Mouse (Mus musculus) heart, postnatal 25 days (tissue): Measurements from ENCODE around the gene Tas2r134. TPM values are rescaled to one million over a fixed set of nuclear protein-coding genes. Genes with fewer than 3 reads are reported as not detected.

Source experiments
- DNase-seq: peaks from one replicate; pipeline ENCODE4 v3.0.0; 2022; ENCODE audit warnings: low spot score
- intact Hi-C: fragments of 180-260 bp; cut with DNase I; formaldehyde crosslinking; loops from one replicate; pipeline ENCODE4 v1.15.1; 2025
- total RNA-seq, 2 experiments: library from RNA; stranded (reverse); gene quantifications; 2 replicates each; pipeline ENCODE4 v1.2.3; 2021

Tas2r134 gene
- not detected for total RNA-seq

DNA sequence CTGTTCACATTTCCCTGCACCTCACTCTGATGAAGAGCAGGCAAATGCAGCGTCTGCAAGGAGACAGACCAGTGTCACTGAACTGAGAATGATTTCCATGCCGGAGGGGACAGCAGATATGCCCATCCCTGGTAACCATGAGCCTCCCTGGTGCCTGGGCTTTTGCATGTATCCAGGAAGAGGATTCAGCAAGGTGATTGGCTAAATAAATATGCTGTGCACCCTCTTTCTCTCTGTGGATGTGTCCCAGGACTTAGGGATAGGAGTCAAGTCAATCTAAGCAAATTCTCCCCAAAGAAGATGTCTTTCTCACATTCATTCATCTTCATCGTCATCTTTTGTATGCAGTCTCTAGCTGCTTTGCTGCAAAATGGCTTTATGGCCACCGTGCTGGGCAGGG lies at the start of gene Tas2r134:
Gene Tas2r134 (plus strand): TSS at position 301 of the 400 bp plus-strand sequence.
- intact Hi-C loops: no loop called here
- no peak for DNase-seq

DNA sequence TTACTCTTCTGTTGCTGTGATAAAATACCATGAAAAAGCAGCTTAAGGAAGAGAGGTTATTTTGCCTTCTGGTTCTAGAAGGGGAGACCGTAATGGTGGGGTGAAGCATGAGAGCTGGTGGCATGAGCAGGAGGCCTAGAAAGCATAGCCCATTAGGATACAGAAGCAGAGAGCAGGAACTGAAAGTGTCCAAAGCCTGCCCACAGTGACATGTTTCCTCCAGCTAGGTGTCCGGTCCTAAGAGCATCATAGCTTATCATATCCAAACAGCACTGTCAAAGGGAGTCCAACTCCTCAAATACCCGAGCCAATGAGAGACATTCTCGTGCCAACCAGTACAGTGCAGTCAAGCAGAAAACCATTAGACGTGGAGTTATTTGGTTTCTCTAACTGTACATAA lies 47.5 kb upstream of the Tas2r134 start:
- intact Hi-C loops: no loop called here
- DNase-seq: no peak

DNA sequence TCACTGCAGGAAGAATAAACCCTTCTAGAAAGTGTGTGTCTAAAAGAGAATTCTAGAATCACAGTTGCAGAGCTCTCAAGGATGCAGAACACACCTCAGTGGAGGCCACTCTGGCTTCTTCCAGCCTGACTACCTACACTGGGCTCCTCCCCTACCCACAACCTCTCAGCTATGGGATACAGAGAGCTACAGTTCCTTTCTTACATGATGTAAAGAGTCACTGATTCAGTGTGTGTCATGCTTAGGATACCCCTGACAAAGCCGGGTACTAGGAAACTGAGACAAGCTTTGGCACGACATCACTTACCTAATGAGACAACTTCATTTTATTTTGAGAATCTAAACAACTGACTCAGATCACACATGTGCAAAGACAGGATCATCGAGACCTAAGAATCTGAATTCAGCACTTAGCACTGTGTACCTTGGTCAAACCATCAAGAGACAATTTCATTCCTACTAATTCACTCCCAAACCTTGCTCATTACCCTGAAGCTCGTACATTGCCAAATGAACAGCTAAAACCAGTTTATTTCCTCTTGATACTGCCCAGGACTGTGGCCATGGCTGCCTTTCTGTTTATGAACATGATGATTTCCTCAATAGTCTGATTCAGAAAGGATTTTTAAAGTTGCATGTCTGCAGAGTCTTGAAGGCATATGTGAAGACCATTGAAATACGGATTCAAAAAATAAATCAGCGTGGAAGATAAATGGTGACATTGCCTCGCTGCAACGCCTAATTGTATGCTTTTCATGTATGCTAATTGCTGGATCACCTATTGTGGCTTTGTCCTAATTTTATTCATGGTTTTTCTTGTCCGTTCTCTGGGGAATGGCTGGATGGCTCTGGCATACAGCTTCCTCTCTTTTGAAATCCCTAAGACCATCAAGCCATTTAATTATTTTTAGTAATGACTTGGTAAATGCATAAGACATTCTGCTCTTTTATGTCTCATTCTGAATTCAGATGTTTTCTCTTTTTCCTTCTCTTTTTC lies 43.0 kb upstream of the Tas2r134 start:
- no peak for DNase-seq
- intact Hi-C loops: no loop called here

DNA sequence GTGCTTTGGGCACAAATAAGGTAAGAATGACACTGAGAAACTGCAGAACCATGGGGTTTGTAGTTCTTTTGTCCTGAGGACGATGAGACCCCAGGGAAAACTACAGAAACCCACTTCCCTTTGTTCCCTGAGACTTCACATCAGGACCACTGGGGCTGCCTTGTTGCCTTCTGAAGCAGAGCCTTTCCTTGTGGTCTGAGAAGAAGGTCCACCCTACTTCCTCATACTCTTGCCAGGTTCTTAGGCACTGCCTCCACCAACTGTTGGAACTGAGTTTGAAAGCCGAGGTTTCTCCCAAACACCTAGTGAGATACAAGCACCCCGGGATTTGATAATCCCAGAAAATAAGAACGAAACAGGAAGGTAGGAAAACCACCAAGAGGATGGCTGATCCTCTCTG lies 39.0 kb upstream of the Tas2r134 start:
- no peak for DNase-seq
- intact Hi-C loops: no loop called here

DNA sequence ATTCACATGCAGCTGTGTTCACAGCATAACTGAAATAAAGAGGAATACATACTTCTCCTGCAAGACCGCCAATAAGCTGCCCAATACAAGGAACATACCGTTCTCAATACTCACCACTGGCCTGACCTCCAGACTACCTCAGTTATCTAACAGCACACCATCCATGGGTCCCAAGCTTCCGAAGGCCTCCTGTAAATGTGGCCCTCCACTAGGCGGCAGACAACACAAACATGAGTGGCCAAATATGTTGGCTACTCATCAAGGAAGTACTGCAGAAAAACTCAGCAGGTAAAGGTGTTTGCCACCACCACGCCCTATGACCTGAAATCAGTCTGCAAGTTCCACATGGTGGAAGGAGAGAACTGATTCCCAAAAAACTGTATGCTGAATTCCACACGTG lies 38.4 kb upstream of the Tas2r134 start:
- DNase-seq: no peak
- intact Hi-C loops: no loop called here

DNA sequence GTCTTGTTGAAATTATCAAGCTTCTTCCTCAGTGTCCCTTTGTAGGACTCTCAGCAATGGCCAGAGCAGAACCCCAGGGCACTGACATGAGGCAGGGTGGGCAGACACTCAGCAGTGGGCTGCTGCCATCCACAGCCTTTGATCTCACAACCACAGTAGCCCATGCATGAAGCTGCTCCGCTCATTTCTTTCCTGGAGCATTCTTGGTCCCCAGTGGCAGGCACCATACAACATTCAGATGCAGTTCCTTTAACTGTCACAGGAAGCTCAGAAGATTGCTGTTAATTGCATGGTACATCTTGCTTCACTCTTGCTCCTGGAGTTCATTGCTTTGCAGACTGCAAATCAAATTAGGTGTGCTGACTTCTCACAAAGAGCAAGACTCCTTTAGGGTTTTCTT lies 37.7 kb upstream of the Tas2r134 start:
- no peak for DNase-seq
- intact Hi-C loops: no loop called here

DNA sequence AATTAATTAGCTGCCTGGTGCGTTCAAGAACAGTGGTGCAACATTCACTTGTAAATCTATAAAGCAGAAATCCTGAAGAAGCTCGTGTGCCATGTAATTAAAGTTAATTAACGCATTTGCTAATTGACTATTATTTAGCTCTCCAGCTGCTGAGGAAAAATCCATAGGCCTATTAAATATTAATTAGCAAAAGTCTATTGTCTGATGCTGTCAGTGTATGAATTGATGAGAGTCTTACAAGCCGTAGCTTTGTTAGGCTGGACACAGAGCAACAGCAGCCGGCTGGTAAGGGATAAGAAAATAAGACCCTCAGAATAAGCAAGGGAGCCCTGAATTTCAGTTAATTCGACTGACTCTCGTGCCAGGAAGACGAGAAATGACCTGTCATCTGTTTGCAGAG lies 37.0 kb upstream of the Tas2r134 start:
- intact Hi-C loops: no loop called here
- DNase-seq: no peak

DNA sequence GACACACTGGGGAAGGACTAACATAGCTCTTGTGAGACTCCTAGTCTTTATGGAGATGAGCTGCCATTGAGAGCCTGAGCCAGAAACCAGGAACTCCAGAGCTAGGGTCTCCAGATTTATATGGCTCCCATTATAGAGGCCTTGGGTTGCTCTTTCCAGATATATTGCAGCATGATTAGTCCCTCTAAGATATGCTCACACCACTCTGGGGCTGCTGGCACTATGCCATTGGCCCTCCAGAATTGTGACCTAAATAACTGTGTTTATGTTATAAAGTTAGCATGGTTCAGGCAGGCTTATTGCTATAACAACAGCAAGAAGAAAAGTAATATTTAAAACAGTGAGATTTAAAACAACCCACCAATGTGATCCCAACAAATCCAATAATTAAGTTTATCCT lies 35.2 kb upstream of the Tas2r134 start:
- DNase-seq: no peak
- intact Hi-C loops: no loop called here

DNA sequence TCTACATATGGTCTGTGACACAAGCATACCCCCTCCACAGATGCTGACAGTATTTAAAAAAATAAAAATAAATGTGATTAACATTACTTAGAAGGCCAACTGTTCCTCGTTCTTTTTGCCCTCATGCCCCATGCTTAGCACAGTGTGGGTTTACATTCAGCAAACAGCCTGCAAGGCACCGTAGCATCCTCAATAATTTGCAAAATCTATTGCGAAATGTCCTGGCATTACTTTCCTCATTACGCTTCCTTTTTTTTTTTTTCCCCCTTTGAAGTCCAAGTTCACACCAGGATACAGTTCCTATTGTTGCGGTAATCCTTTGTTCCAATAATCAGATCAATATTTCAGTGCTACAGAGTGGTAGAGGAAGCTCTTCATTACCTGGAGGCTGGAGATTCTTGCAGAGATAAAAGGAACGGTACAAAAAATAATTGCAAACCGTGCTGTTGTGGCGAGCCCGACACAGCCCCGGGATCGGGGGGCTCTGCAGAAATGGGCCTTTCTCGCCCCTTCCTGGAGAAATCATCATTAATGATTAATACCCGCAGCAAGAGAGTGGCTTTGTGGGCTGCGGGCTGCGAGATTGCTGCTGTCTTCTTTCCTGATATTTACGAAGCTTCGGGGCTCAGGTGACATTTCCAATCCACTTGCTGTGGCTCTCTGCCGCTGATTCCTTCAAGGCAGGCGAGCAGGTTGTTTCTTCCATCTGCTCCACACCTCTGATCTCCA lies 27.7 kb upstream of the Tas2r134 start:
- intact Hi-C loops: no loop called here
- DNase-seq: no peak

DNA sequence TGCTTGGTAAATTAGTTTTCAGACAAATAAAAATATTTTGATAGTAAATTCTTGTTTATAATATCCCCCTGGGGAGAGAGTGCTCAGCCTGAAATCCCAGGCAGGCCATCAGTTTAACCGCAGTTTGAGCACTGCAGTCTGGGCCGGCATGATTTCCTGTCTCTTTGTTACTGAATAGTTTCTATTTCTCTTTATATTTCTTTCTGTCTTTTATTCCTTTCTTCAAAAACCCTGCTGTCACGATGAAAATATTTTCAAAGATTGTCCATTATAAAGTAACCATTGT lies 27.2 kb upstream of the Tas2r134 start:
- intact Hi-C loops: no loop called here
- no peak for DNase-seq

DNA sequence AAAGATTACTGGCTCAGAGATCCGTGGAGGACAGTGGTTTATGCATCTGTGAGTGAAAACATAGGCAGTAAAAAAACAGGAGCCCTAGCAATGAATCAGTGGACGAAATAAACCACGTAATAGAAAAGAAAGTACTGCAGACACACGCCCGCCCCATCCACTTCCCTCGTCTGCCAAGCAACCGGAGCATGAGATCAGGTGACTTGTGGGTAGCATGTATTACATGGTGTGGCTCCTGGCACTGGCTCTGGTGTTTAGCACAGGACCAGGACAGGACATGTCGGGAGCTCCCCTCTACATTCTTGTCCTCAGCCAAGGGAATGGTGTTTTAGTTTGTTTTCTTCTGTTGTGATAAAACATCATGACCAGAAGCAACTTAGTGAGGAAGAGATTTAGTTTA lies 26.4 kb upstream of the Tas2r134 start:
- intact Hi-C loops: no loop called here
- DNase-seq: no peak

DNA sequence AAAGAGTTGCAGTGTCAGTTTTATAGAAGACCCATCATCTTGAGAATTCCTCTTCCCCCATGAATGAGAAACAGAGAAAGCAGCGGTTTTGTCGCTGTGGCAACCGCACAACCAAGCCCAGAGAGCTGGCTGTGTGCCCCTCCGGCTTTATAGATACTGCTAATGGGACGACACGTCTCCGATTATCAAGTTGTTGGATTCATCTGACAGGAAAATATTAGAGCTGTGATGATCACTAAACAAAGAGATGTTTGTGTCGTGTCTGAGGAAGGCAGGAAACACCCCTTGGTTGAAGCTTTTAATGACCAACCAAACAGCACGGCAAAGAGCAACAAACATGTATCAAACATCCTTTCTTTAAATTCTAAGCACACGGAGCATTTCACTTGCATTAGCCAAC lies 17.0 kb upstream of the Tas2r134 start:
- DNase-seq: no peak
- intact Hi-C loops: no loop called here

DNA sequence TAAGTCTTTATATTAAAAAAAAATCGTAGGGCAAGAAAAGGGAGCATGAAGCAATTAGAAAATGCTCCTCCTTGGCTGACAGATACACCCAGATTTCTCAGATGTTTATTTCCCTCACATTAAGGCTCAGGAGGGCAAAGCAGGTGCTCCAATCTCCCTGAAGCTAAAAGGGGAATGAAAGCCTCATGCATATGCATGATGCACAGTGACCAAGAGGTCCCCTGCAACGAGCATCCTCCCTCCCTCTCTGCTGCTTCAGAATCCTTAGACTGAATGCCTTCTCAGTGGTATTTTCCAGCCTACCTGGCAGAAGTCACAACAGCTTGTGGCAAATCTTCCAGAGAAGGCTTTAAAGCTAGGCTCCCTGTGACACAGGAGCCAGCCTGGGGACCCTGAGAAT lies 16.4 kb upstream of the Tas2r134 start:
- intact Hi-C loops: no loop called here
- no peak for DNase-seq

DNA sequence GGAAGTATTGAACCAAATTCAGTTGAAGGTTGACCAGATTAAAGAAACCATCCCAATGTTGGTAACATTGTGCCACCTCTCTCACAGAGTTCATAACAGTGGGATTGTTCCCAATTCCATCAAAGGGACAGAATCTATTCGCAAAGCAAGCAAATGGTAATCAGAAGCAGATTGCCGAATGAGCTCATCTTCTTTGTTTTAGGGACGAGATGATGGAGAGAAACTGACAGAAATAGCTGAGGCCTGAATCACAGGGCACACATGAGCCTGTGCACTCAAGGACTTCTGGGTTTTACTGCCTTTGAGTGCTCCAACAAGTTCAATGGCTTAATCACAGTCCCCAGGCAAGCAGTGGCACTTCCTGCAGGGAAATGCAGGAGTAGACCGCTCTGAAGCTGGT lies 13.6 kb upstream of the Tas2r134 start:
- intact Hi-C loops: no loop called here
- DNase-seq: no peak

DNA sequence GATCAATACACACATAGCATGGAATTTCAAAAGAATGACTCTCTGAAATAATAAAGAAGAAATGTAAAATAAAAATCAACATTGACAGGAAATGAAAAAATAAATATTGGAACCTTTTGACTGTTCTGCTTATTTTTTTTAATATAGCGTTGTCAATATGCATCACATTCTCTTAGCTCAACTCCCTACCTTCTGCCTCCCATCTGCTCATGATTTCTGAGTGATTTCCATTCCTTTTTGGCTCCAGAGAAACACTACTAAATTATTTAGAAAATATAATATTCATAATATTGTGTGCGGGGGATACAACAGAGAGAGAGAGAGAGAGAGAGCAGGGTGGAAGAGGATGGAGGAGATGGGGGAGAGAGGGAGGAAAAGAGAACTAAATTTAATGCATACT lies 5.4 kb upstream of the Tas2r134 start:
- DNase-seq: no peak
- intact Hi-C loops: no loop called here

DNA sequence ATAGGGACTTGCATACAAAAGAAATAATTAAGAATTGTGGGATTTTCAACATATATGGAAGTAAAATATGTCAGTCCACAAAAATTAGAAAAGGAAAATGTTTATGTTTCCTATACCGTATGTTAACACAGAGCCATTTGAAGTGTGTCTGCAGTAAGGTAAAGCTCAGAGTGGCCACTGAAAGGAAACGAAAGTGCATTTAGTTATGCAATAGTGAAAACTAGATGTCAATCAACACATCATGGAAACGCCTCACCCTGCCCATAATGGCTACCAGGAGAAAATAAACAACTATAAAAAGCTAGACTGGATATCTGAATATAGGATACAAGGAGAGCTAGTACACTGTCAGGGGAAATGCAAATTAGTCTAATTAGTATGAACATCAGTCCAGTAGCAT lies 1.3 kb upstream of the Tas2r134 start:
- intact Hi-C loops: no loop called here

DNA sequence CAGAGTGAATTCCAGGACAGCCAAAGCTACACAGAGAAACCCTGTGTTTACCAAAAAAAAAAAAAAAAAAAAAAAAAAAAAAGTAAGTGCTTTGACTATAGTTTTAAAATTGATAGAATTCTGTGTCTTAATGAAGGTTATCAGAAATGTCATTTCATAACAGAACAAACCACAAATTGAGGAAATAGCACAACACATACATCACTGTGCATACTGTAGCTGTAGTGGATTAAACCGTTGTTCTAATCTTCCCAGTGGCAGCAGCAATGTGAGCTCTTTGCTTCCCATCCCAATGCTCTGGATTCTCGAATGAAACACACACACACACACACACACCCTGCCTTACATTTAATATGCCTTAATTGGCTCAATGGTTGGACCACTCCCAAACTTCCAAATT lies 4.1 kb downstream of the Tas2r134 start:
- intact Hi-C loops: no loop called here
- no peak for DNase-seq

More for the DNA sequence above, 1.3 kb upstream of the Tas2r134 start:
- no peak for DNase-seq

DNA sequence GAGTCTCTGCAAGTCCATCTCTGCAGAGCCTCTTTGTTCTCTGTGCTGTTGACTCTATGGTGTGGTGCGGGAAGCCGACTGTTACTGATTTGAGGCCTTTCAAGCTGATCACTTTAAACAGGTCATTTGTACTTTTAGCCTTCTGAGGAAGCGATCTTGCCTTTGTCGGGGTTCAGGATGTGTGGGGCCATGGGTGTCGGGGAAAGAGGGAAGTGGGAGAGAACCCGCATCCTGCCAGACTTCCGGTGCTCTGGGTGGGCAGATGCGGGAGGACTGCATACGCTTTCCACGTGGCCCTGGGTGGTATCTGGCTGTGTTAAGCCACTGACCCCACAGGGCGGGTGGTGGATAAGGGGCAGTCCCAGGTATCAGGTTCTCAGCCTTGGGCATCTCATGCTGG lies 10.4 kb downstream of the Tas2r134 start:
- DNase-seq: no peak
- intact Hi-C loops: no loop called here

DNA sequence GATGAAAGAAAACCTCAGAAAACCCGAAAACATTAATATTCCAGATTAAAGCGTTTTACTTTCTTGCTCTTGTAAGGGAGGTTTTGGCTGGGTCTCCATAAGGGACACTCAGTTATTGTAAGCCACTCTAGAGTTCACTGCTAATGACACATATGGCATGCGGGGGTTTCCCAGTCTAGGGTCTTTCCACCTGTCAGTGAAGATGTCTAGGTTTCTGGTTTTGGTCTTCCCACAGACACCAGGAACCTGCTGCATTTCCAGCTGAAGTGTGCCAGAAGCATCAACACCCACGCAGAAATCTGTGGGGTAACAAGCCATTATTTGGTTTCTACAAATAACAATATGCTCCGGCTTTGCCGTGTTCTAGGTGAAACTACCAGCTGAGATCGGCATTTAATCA lies 14.3 kb downstream of the Tas2r134 start:
- intact Hi-C loops: no loop called here
- no peak for DNase-seq

DNA sequence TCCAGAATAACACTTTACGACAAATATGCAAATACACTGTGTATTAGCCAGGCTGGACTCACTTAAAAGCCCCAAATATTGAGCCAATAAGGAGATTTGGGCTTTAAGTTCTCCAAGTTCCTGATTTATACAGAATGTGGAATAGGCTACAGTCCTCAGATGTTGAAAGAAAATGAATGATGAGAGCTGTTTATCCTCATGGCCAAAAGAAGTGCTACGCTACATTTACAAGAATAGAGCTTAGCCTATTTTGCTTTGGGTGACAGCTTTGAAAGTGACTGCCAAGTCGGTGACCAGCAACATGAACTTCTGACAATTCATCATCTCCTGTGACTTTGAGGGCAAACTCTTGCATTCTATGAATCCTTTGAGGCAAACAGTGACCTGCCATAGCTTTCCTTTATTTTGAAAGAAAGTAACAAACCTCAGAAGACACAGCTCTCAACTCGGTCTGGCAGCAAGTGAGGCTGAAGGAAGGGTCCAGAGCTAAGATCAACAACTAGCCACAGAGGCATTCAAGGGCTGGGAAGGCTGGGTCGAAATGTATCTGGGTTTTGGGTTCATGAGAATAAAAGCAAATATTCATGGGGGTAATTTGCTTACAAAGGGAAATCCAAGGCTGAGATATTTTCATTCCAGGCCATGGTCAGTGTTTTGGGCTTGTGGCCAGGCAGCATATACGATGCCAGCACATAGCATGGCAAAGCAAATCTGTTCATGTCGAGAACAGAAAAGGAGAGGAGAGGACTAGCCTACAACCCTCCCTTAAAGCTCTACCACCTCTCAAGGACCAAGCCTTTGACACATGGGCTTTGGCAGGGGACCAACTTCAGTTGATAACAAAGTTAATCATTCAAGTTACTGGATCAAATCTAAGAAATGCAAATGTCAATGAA lies 16.2 kb downstream of the Tas2r134 start:
- no peak for DNase-seq
- intact Hi-C loops: no loop called here

DNA sequence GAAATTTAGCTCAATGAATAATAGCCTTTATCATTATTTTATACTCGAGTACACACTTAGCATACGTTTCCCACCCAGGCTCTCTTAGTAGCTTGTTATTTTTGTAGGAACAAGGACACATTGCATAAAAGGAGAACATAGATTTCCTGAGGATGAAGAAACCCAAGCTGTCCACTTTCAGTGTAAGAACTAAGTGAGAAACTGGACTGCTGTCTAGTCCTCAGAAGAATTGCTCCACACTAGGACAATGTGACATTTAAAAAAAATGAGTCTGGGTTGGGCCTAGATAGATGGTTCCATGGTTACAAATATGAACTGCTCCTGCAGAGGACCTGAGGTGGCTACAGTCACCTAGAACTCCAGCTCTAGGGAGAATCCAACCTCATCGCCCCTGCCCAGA lies 20.7 kb downstream of the Tas2r134 start:
- no peak for DNase-seq
- intact Hi-C loops: no loop called here
